Mouse (Mus musculus): ENCODE results near the gene Cyp2b10. TPM values are rescaled to one million over a fixed set of nuclear protein-coding genes. Genes with fewer than 3 reads are reported as not detected.
"Not testable (repeated sequence)": the region's sequence is repeated elsewhere in the genome, so short reads cannot be mapped to it uniquely, and the experiment has no call there.

The Cyp2b10 gene
- polyA plus RNA-seq, 1 experiment from 2014 or later, result 0.06 TPM

GRCm38 (mm10) chr7:25884272-25884671, 13.1 kb upstream of the Cyp2b10 start:
- ATAC-seq, result no peak
- Histone ChIP-seq H3K36me3 (no peaks in the 10 kb centered on the region), H3K27ac (no peak overlapping the region), H3K9me3 (replicated peaks) (no peaks in the 10 kb centered on the region), H3K4me2 (no peak overlapping the region), H3K4me1 (no peaks in the 10 kb centered on the region), H3K27me3 (replicated peaks) (peaks cover 18% of the 10 kb centered on the region), H3K9ac (no peak overlapping the region), H3K4me3 (no peak overlapping the region)
- WGBS (ENCODE audit: insufficient replicate concordance), result 69% methylated on average over 1 of the region's 1 CpGs

GRCm38 (mm10) chr7:25887758-25888157, 9.7 kb upstream of the Cyp2b10 start:
- Histone ChIP-seq H3K9ac (no peak overlapping the region), H3K9me3 (replicated peaks) (no peaks in the 10 kb centered on the region), H3K27me3 (replicated peaks) (no peaks in the 10 kb centered on the region), H3K4me3 (no peak overlapping the region), H3K4me2 (no peak overlapping the region), H3K36me3 (no peaks in the 10 kb centered on the region), H3K4me1 (no peaks in the 10 kb centered on the region), H3K27ac (no peak overlapping the region)
- 50% methylated on average over 3 of the region's 3 CpGs for WGBS (ENCODE audit: insufficient replicate concordance)
- no peak for ATAC-seq

GRCm38 (mm10) chr7:25893159-25893558, 4.3 kb upstream of the Cyp2b10 start:
- Histone ChIP-seq H3K36me3 (no peaks in the 10 kb centered on the region), H3K27me3 (replicated peaks) (no peaks in the 10 kb centered on the region), H3K4me1 (no peaks in the 10 kb centered on the region), H3K4me2 (no peak overlapping the region), H3K9ac (no peak overlapping the region), H3K27ac (no peak overlapping the region), H3K4me3 (no peak overlapping the region), H3K9me3 (replicated peaks) (no peaks in the 10 kb centered on the region)
- no peak for ATAC-seq
- 66% methylated on average over 5 of the region's 5 CpGs for WGBS (ENCODE audit: insufficient replicate concordance)

- ATAC-seq, result no peak
- WGBS (ENCODE audit: insufficient replicate concordance), result 50% methylated on average over 1 of the region's 1 CpGs
- Histone ChIP-seq H3K36me3 (no peaks in the 10 kb centered on the region), H3K9me3 (replicated peaks) (no peaks in the 10 kb centered on the region), H3K27me3 (replicated peaks) (no peaks in the 10 kb centered on the region), H3K27ac (no peak overlapping the region), H3K9ac (no peak overlapping the region), H3K4me2 (no peak overlapping the region), H3K4me3 (no peak overlapping the region), H3K4me1 (no peaks in the 10 kb centered on the region)
Observed at GRCm38 (mm10) chr7:25895162-25895561, 2.3 kb upstream of the Cyp2b10 start.

- H3K27me3 ChIP-seq (replicated peaks), result no peaks in the 10 kb centered on the region
- H3K4me2 ChIP-seq, result no peak overlapping the region
- no peak overlapping the region for H3K4me3 ChIP-seq
- H3K36me3 ChIP-seq, result no peaks in the 10 kb centered on the region
- no peak overlapping the region for H3K27ac ChIP-seq
- no peaks in the 10 kb centered on the region; the same call in 1 of the 2 replicates for H3K9me3 ChIP-seq (replicated peaks)
- H3K9ac ChIP-seq, result no peak overlapping the region
- ATAC-seq, result peak; percentile 69; the same call in 1 of the 2 replicates
- WGBS (ENCODE audit: insufficient replicate concordance), result 59% methylated on average over 7 of the region's 7 CpGs
- H3K4me1 ChIP-seq, result no peaks in the 10 kb centered on the region
Observed at GRCm38 (mm10) chr7:25898064-25898463, 644 bp downstream of the Cyp2b10 start.

- Histone ChIP-seq H3K4me1 (no peaks in the 10 kb centered on the region), H3K9ac (no peak overlapping the region), H3K4me2 (no peak overlapping the region), H3K27me3 (replicated peaks) (no peaks in the 10 kb centered on the region), H3K27ac (no peak overlapping the region), H3K9me3 (replicated peaks) (no peaks in the 10 kb centered on the region; the same call in 1 of the 2 replicates), H3K36me3 (no peaks in the 10 kb centered on the region), H3K4me3 (no peak overlapping the region)
- no peak for ATAC-seq
- WGBS (ENCODE audit: insufficient replicate concordance), result 30% methylated on average over 8 of the region's 8 CpGs
Observed at GRCm38 (mm10) chr7:25902061-25902690, 4.8 kb downstream of the Cyp2b10 start.

GRCm38 (mm10) chr7:25903156-25903555, 5.7 kb downstream of the Cyp2b10 start:
- ATAC-seq, result no peak
- H3K9me3 ChIP-seq (replicated peaks), result no peaks in the 10 kb centered on the region; the same call in 1 of the 2 replicates
- H3K36me3 ChIP-seq, result no peaks in the 10 kb centered on the region
- WGBS (ENCODE audit: insufficient replicate concordance), result 37% methylated on average over 14 of the region's 14 CpGs
- H3K4me3 ChIP-seq, result no peak overlapping the region
- no peak overlapping the region for H3K27ac ChIP-seq
- H3K27me3 ChIP-seq (replicated peaks), result no peaks in the 10 kb centered on the region
- H3K4me1 ChIP-seq, result no peaks in the 10 kb centered on the region
- H3K9ac ChIP-seq, result no peak overlapping the region
- no peak overlapping the region for H3K4me2 ChIP-seq

GRCm38 (mm10) chr7:25904066-25904465, 6.6 kb downstream of the Cyp2b10 start:
- Histone ChIP-seq H3K36me3 (no peaks in the 10 kb centered on the region), H3K4me3 (no peak overlapping the region), H3K27ac (no peak overlapping the region), H3K27me3 (replicated peaks) (no peaks in the 10 kb centered on the region), H3K9ac (no peak overlapping the region), H3K9me3 (replicated peaks) (no peaks in the 10 kb centered on the region; the same call in 1 of the 2 replicates), H3K4me1 (no peaks in the 10 kb centered on the region), H3K4me2 (no peak overlapping the region)
- ATAC-seq, result no peak
- 29% methylated on average over 3 of the region's 3 CpGs for WGBS (ENCODE audit: insufficient replicate concordance)

GRCm38 (mm10) chr7:25904489-25904888, 7.1 kb downstream of the Cyp2b10 start:
- ATAC-seq, result no peak
- 53% methylated on average over 10 of the region's 10 CpGs for WGBS (ENCODE audit: insufficient replicate concordance)
- H3K27ac ChIP-seq, result no peak overlapping the region
- no peaks in the 10 kb centered on the region for H3K36me3 ChIP-seq
- H3K4me2 ChIP-seq, result no peak overlapping the region
- no peak overlapping the region for H3K9ac ChIP-seq
- no peaks in the 10 kb centered on the region for H3K4me1 ChIP-seq
- no peak overlapping the region for H3K4me3 ChIP-seq
- no peaks in the 10 kb centered on the region; the same call in 1 of the 2 replicates for H3K9me3 ChIP-seq (replicated peaks)
- no peaks in the 10 kb centered on the region for H3K27me3 ChIP-seq (replicated peaks)

GRCm38 (mm10) chr7:25907380-25907779, 10.0 kb downstream of the Cyp2b10 start:
- ATAC-seq, result no peak
- H3K4me3 ChIP-seq, result no peak overlapping the region
- H3K4me1 ChIP-seq, result no peaks in the 10 kb centered on the region
- no peak overlapping the region for H3K9ac ChIP-seq
- H3K9me3 ChIP-seq (replicated peaks), result no peaks in the 10 kb centered on the region; the same call in 1 of the 2 replicates
- 52% methylated on average over 6 of the region's 6 CpGs for WGBS (ENCODE audit: insufficient replicate concordance)
- H3K27me3 ChIP-seq (replicated peaks), result no peaks in the 10 kb centered on the region
- no peaks in the 10 kb centered on the region for H3K36me3 ChIP-seq
- H3K27ac ChIP-seq, result no peak overlapping the region
- H3K4me2 ChIP-seq, result no peak overlapping the region

GRCm38 (mm10) chr7:25910046-25910445, 12.6 kb downstream of the Cyp2b10 start:
- H3K9me3 ChIP-seq (replicated peaks), result no peaks in the 10 kb centered on the region
- H3K4me3 ChIP-seq, result no peak overlapping the region
- ATAC-seq, result no peak
- H3K4me1 ChIP-seq, result no peaks in the 10 kb centered on the region
- H3K27me3 ChIP-seq (replicated peaks), result no peaks in the 10 kb centered on the region
- no peak overlapping the region for H3K9ac ChIP-seq
- 42% methylated on average over 2 of the region's 2 CpGs for WGBS (ENCODE audit: insufficient replicate concordance)
- H3K27ac ChIP-seq, result no peak overlapping the region
- no peaks in the 10 kb centered on the region for H3K36me3 ChIP-seq
- no peak overlapping the region for H3K4me2 ChIP-seq

GRCm38 (mm10) chr7:25916116-25916515, 18.7 kb downstream of the Cyp2b10 start:
- ATAC-seq, result no peak
- H3K4me3 ChIP-seq, result no peak overlapping the region
- no peaks in the 10 kb centered on the region for H3K36me3 ChIP-seq
- H3K27me3 ChIP-seq (replicated peaks), result no peaks in the 10 kb centered on the region
- H3K4me2 ChIP-seq, result no peak overlapping the region
- H3K9ac ChIP-seq, result no peak overlapping the region
- no peaks in the 10 kb centered on the region for H3K4me1 ChIP-seq
- WGBS (ENCODE audit: insufficient replicate concordance), result 46% methylated on average over 1 of the region's 1 CpGs
- no peaks in the 10 kb centered on the region for H3K9me3 ChIP-seq (replicated peaks)
- no peak overlapping the region for H3K27ac ChIP-seq

- not testable (repeated sequence) for H3K9ac ChIP-seq; H3K27me3 ChIP-seq (replicated peaks); H3K9me3 ChIP-seq (replicated peaks); H3K4me2 ChIP-seq; H3K36me3 ChIP-seq; H3K4me1 ChIP-seq; ATAC-seq; H3K27ac ChIP-seq; H3K4me3 ChIP-seq
- WGBS (ENCODE audit: insufficient replicate concordance), result 45% methylated on average over 5 of the region's 5 CpGs
Observed at GRCm38 (mm10) chr7:25917271-25917670, 19.9 kb downstream of the Cyp2b10 start.

All from liver, embryonic 12.5 days (tissue).